Mouse (Mus musculus) heart, embryonic 10.5 days (tissue): ENCODE results near the gene Pigk. TPM values are rescaled to one million over a fixed set of nuclear protein-coding genes. Genes with fewer than 3 reads are reported as not detected.

Experiments used
- DNase-seq: peaks from one replicate; pipeline ENCODE4 v3.0.0-alpha.2; 2017; ENCODE audit warnings: low spot score
- H3K27ac ChIP-seq: fragments of 300-500 bp; sonication (generic); 2 replicates; pipeline ENCODE4 v1.5.1; 2016; ENCODE audit warnings: mild to moderate bottlenecking
- H3K27me3 ChIP-seq: fragments of 300-500 bp; sonication (generic); 2 replicates; pipeline ENCODE4 v1.6.1; 2016; ENCODE audit warnings: mild to moderate bottlenecking; ENCODE audit not compliant: poor library complexity, insufficient read depth, severe bottlenecking
- H3K36me3 ChIP-seq: fragments of 300-500 bp; sonication (generic); 2 replicates; pipeline ENCODE4 v1.6.1; 2016; ENCODE audit warnings: mild to moderate bottlenecking, moderate library complexity
- H3K4me1 ChIP-seq: fragments of 300-500 bp; sonication (generic); 2 replicates; pipeline ENCODE4 v1.6.1; 2016; ENCODE audit warnings: mild to moderate bottlenecking
- H3K4me3 ChIP-seq: fragments of 300-500 bp; sonication (generic); 2 replicates; pipeline ENCODE4 v1.5.1; 2016; ENCODE audit warnings: mild to moderate bottlenecking, moderate library complexity
- H3K9me3 ChIP-seq: fragments of 300-500 bp; sonication (generic); 2 replicates; pipeline ENCODE4 v1.6.1; 2016; ENCODE audit warnings: mild to moderate bottlenecking, moderate library complexity
- WGBS: fragments of 180-500 bp; shearing (Covaris S2); methylation state at CpG from one replicate; pipeline ENCODE4 v1.1.7; 2016; 5-methylcytosine and 5-hydroxymethylcytosine counted together
- polyA plus RNA-seq: library from polyadenylated mRNA; unstranded; fragments of >200 nt; fragmentation: Nextera tagmentation; extraction: Ambion mirVana; gene quantifications from 2 replicates; pipeline ENCODE4 v1.2.1, GENCODE M21; 2016

Gene Pigk
- polyA plus RNA-seq, 1 experiment from 2014 or later, result 47.3 TPM

GRCm38 (mm10) chr3:152926166-152926565 lies 212.3 kb downstream of the Pigk start:
- no peak overlapping the region for H3K4me3 ChIP-seq
- 54% methylated on average over 4 of the region's 4 CpGs for WGBS
- peaks cover 33% of the 10 kb centered on the region for H3K4me1 ChIP-seq
- no peak for DNase-seq
- H3K36me3 ChIP-seq, result no peaks in the 10 kb centered on the region
- H3K27me3 ChIP-seq, result peaks cover 5% of the 10 kb centered on the region; the same call in 1 of the 2 replicates
- H3K9me3 ChIP-seq, result no peaks in the 10 kb centered on the region
- H3K27ac ChIP-seq, result no peak overlapping the region

- Histone ChIP-seq H3K9me3 (no peaks in the 10 kb centered on the region), H3K4me1 (peaks cover 33% of the 10 kb centered on the region), H3K27me3 (peaks cover 5% of the 10 kb centered on the region; the same call in 1 of the 2 replicates), H3K4me3 (no peak overlapping the region), H3K27ac (no peak overlapping the region), H3K36me3 (no peaks in the 10 kb centered on the region)
- WGBS, result 52% methylated on average over 13 of the region's 13 CpGs
- no peak for DNase-seq
Observed at GRCm38 (mm10) chr3:152928287-152928975, 214.5 kb downstream of the Pigk start.

GRCm38 (mm10) chr3:152929256-152929787 lies 215.4 kb downstream of the Pigk start:
- Histone ChIP-seq H3K36me3 (no peaks in the 10 kb centered on the region), H3K4me1 (peaks cover 26% of the 10 kb centered on the region), H3K9me3 (no peaks in the 10 kb centered on the region), H3K27ac (no peak overlapping the region), H3K4me3 (no peak overlapping the region), H3K27me3 (peaks cover 5% of the 10 kb centered on the region; the same call in 1 of the 2 replicates)
- DNase-seq, result no peak
- 67% methylated on average over 10 of the region's 10 CpGs for WGBS

- Histone ChIP-seq H3K27ac (no peak overlapping the region), H3K9me3 (no peaks in the 10 kb centered on the region), H3K4me1 (peaks cover 26% of the 10 kb centered on the region), H3K36me3 (no peaks in the 10 kb centered on the region), H3K27me3 (peaks cover 5% of the 10 kb centered on the region; the same call in 1 of the 2 replicates), H3K4me3 (no peak overlapping the region)
- DNase-seq, result no peak
- 83% methylated on average over 7 of the region's 7 CpGs for WGBS
Observed at GRCm38 (mm10) chr3:152929788-152930281, 215.9 kb downstream of the Pigk start.

GRCm38 (mm10) chr3:152931354-152931753 lies 217.5 kb downstream of the Pigk start:
- Histone ChIP-seq H3K9me3 (no peaks in the 10 kb centered on the region), H3K27me3 (peaks cover 5% of the 10 kb centered on the region; the same call in 1 of the 2 replicates), H3K36me3 (no peaks in the 10 kb centered on the region), H3K4me3 (no peak overlapping the region), H3K27ac (no peak overlapping the region), H3K4me1 (peaks cover 21% of the 10 kb centered on the region)
- no peak for DNase-seq
- 78% methylated on average over 3 of the region's 3 CpGs for WGBS

- no peak overlapping the region for H3K27ac ChIP-seq
- 68% methylated on average over 4 of the region's 4 CpGs for WGBS
Observed at GRCm38 (mm10) chr3:152932096-152932495, 218.2 kb downstream of the Pigk start.

GRCm38 (mm10) chr3:152932544-152932943 lies 218.6 kb downstream of the Pigk start:
- WGBS, result 84% methylated on average over 2 of the region's 2 CpGs
- Histone ChIP-seq H3K9me3 (no peaks in the 10 kb centered on the region), H3K4me3 (no peak overlapping the region), H3K27me3 (peaks cover 5% of the 10 kb centered on the region; the same call in 1 of the 2 replicates), H3K36me3 (no peaks in the 10 kb centered on the region), H3K27ac (no peak overlapping the region), H3K4me1 (peaks cover 21% of the 10 kb centered on the region)
- DNase-seq, result no peak

More at GRCm38 (mm10) chr3:152932096-152932495, 218.2 kb downstream of the Pigk start:
- no peaks in the 10 kb centered on the region for H3K36me3 ChIP-seq
- H3K4me3 ChIP-seq, result no peak overlapping the region
- DNase-seq, result no peak
- H3K4me1 ChIP-seq, result peaks cover 21% of the 10 kb centered on the region
- no peaks in the 10 kb centered on the region for H3K9me3 ChIP-seq
- peaks cover 5% of the 10 kb centered on the region; the same call in 1 of the 2 replicates for H3K27me3 ChIP-seq

GRCm38 (mm10) chr3:152933737-152934136 lies 219.8 kb downstream of the Pigk start:
- no peak overlapping the region for H3K4me3 ChIP-seq
- DNase-seq, result no peak
- peaks cover 14% of the 10 kb centered on the region for H3K4me1 ChIP-seq
- no peaks in the 10 kb centered on the region for H3K36me3 ChIP-seq
- H3K27ac ChIP-seq, result no peak overlapping the region
- peaks cover 5% of the 10 kb centered on the region; the same call in 1 of the 2 replicates for H3K27me3 ChIP-seq
- no peaks in the 10 kb centered on the region for H3K9me3 ChIP-seq
- 88% methylated on average over 3 of the region's 3 CpGs for WGBS

- Histone ChIP-seq H3K9me3 (no peaks in the 10 kb centered on the region), H3K27me3 (no peaks in the 10 kb centered on the region), H3K4me3 (no peak overlapping the region), H3K4me1 (no peaks in the 10 kb centered on the region), H3K27ac (no peak overlapping the region), H3K36me3 (no peaks in the 10 kb centered on the region)
- DNase-seq, result no peak
- WGBS, result 90% methylated on average over 3 of the region's 3 CpGs
Observed at GRCm38 (mm10) chr3:152936313-152936712, 222.4 kb downstream of the Pigk start.

GRCm38 (mm10) chr3:152941671-152942070 lies 227.8 kb downstream of the Pigk start:
- H3K9me3 ChIP-seq, result no peaks in the 10 kb centered on the region
- H3K27me3 ChIP-seq, result no peaks in the 10 kb centered on the region
- H3K36me3 ChIP-seq, result no peaks in the 10 kb centered on the region
- H3K4me3 ChIP-seq, result no peak overlapping the region
- WGBS, result 71% methylated on average over 5 of the region's 5 CpGs
- DNase-seq, result no peak
- no peaks in the 10 kb centered on the region for H3K4me1 ChIP-seq
- H3K27ac ChIP-seq, result no peak overlapping the region

GRCm38 (mm10) chr3:152942985-152943384 lies 229.1 kb downstream of the Pigk start:
- DNase-seq, result no peak

GRCm38 (mm10) chr3:152944766-152945165 lies 230.9 kb downstream of the Pigk start:
- Histone ChIP-seq H3K27ac (no peak overlapping the region), H3K4me3 (no peak overlapping the region), H3K36me3 (no peaks in the 10 kb centered on the region), H3K4me1 (no peaks in the 10 kb centered on the region), H3K9me3 (no peaks in the 10 kb centered on the region), H3K27me3 (no peaks in the 10 kb centered on the region)
- 79% methylated on average over 3 of the region's 3 CpGs for WGBS
- DNase-seq, result no peak

More at GRCm38 (mm10) chr3:152942985-152943384, 229.1 kb downstream of the Pigk start:
- no peak overlapping the region for H3K4me3 ChIP-seq
- WGBS, result 74% methylated on average over 11 of the region's 11 CpGs
- no peak overlapping the region for H3K27ac ChIP-seq
- no peaks in the 10 kb centered on the region for H3K27me3 ChIP-seq
- H3K9me3 ChIP-seq, result no peaks in the 10 kb centered on the region
- no peaks in the 10 kb centered on the region for H3K36me3 ChIP-seq
- no peaks in the 10 kb centered on the region for H3K4me1 ChIP-seq

GRCm38 (mm10) chr3:152947031-152947640 lies 233.2 kb downstream of the Pigk start:
- 86% methylated on average over 11 of the region's 11 CpGs for WGBS

More at GRCm38 (mm10) chr3:152947031-152947640, 233.2 kb downstream of the Pigk start:
- H3K9me3 ChIP-seq, result no peaks in the 10 kb centered on the region
- no peaks in the 10 kb centered on the region for H3K36me3 ChIP-seq
- no peak overlapping the region for H3K4me3 ChIP-seq
- no peak for DNase-seq
- H3K4me1 ChIP-seq, result no peaks in the 10 kb centered on the region
- no peak overlapping the region for H3K27ac ChIP-seq
- H3K27me3 ChIP-seq, result no peaks in the 10 kb centered on the region
